Mouse (Mus musculus) ES-Bruce4 (cell line): ENCODE results near the gene Nanog.

Experiments
- CTCF ChIP-seq: IDR thresholded peaks from one replicate; pipeline ENCODE4 v1.8.1; 2011; ENCODE audit warnings: low read depth, low read length
- EP300 ChIP-seq: IDR thresholded peaks from 2 replicates; pipeline ENCODE4 v1.6.1; 2011; ENCODE audit warnings: low read depth, low read length; ENCODE audit not compliant: insufficient read depth
- POLR2A ChIP-seq: IDR thresholded peaks from one replicate; pipeline ENCODE4 v1.8.1; 2011; ENCODE audit warnings: low read length; ENCODE audit not compliant: insufficient read depth

- TF ChIP-seq CTCF (no peak), POLR2A (no peak), EP300 (no peak)
These were observed 39.6 kb upstream of the Nanog start for GRCm38 (mm10) chr6:122667715-122668114.
